Mouse (Mus musculus) heart, postnatal 0 days (tissue): ENCODE measurements around the gene Yes1. TPM values are rescaled to one million over a fixed set of nuclear protein-coding genes. Genes with fewer than 3 reads are reported as not detected.

Experiments
- ATAC-seq: fragments of 200-750 bp; cut with Nextera tagmentation; 2 replicates; pipeline ENCODE4 v1.8.0; 2017; ENCODE audit warnings: low read depth, moderate number of reproducible peaks, moderate library complexity; ENCODE audit not compliant: insufficient read depth
- DNase-seq: peaks from one replicate; pipeline ENCODE4 v3.0.0-alpha.2; 2016; ENCODE audit warnings: low spot score
- H3K27ac ChIP-seq: fragments of 300-500 bp; sonication (generic); 2 replicates; pipeline ENCODE4 v1.5.1; 2014; ENCODE audit warnings: low read depth, mild to moderate bottlenecking
- H3K27me3 ChIP-seq: fragments of 300-500 bp; sonication (generic); 2 replicates; pipeline ENCODE4 v1.6.1; 2014; ENCODE audit warnings: low read length, mixed read lengths; ENCODE audit not compliant: control insufficient read depth, insufficient read depth
- H3K36me3 ChIP-seq: fragments of 300-500 bp; sonication (generic); replicated peaks from 2 replicates; pipeline ENCODE4 v1.6.1; 2014; ENCODE audit warnings: low read length, mixed read lengths; ENCODE audit not compliant: control insufficient read depth, insufficient read depth
- H3K4me1 ChIP-seq: fragments of 300-500 bp; sonication (generic); 2 replicates; pipeline ENCODE4 v1.6.1; 2014; ENCODE audit warnings: antibody characterized with exemption; ENCODE audit not compliant: control insufficient read depth, insufficient read depth
- H3K4me2 ChIP-seq: fragments of 300-500 bp; sonication (generic); 2 replicates; pipeline ENCODE4 v1.6.1; 2014; ENCODE audit warnings: low read depth, mild to moderate bottlenecking, low read length, moderate library complexity
- H3K4me3 ChIP-seq: fragments of 300-500 bp; sonication (generic); 2 replicates; pipeline ENCODE4 v1.5.1; 2014; ENCODE audit warnings: low read depth, low read length
- H3K9ac ChIP-seq: fragments of 300-500 bp; sonication (generic); replicated peaks from 2 replicates; pipeline ENCODE4 v1.6.1; 2014; ENCODE audit warnings: low read depth, low read length, mixed read lengths
- H3K9me3 ChIP-seq: fragments of 300-500 bp; sonication (generic); replicated peaks from 2 replicates; pipeline ENCODE4 v1.6.1; 2016; ENCODE audit warnings: low read length; ENCODE audit not compliant: control insufficient read depth
- CTCF ChIP-seq: IDR thresholded peaks from 2 replicates; pipeline ENCODE4 v1.5.1; 2016; ENCODE audit warnings: antibody characterized with exemption, control low read depth, low read depth
- EP300 ChIP-seq: IDR thresholded peaks from 2 replicates; pipeline ENCODE4 v1.6.1; 2016; ENCODE audit warnings: antibody characterized with exemption, low read depth
- WGBS: fragments of 180-500 bp; shearing (Covaris S2); extraction: QIAGEN DNeasy Blood & Tissue Kit; methylation state at CpG from one replicate; pipeline ENCODE4 v1.1.7; 2014; 5-methylcytosine and 5-hydroxymethylcytosine counted together
- polyA plus RNA-seq: library from polyadenylated mRNA; unstranded; fragments of >200 nt; fragmentation: Nextera tagmentation; extraction: Ambion mirVana; gene quantifications from 2 replicates; pipeline ENCODE4 v1.2.1, GENCODE M21; 2015
- total RNA-seq: library from RNA; depleted of rRNA; stranded (reverse); fragments of >200 nt; gene quantifications from 2 replicates; pipeline ENCODE4 v1.2.3, GENCODE M21; 2014; ENCODE audit warnings: low replicate concordance; rRNA removed

The Yes1 gene
- total RNA-seq, result 22.6 and 24.5 TPM in 2 replicates
- 19.0 and 20.7 TPM in 2 replicates for polyA plus RNA-seq

- ATAC-seq, result peak; percentile 93
- under 1% methylated on average over 46 of the region's 69 CpGs for WGBS
- H3K9me3 ChIP-seq, result no peaks in the 10 kb centered on the region
- peak within 1 kb of the TSS; percentile 94 for H3K27ac ChIP-seq
- DNase-seq, result peak; percentile 89
- H3K4me2 ChIP-seq, result peak within 1 kb of the TSS; percentile 70
- TF ChIP-seq CTCF (peak; percentile 8; the same call in 1 of the 2 replicates), EP300 (no peak; the same call in 1 of the 2 replicates)
- peak within 1 kb of the TSS; percentile 90 for H3K4me3 ChIP-seq
- H3K4me1 ChIP-seq, result peaks cover 17% of the 10 kb centered on the region
- H3K27me3 ChIP-seq, result no peaks in the 10 kb centered on the region
- peak within 1 kb of the TSS; percentile 95 for H3K9ac ChIP-seq
- H3K36me3 ChIP-seq, result no peaks in the 10 kb centered on the region
Measured at GRCm38 (mm10) chr5:32610801-32611340, at the start of gene Yes1. TSS of gene Yes1 (plus strand) at chr5:32611171.

- no peaks in the 10 kb centered on the region for H3K9me3 ChIP-seq
- TF ChIP-seq EP300, result no peak
- TF ChIP-seq CTCF, result no peak
- ATAC-seq, result no peak
Measured at GRCm38 (mm10) chr5:32564697-32565096, 46.3 kb upstream of the Yes1 start.

GRCm38 (mm10) chr5:32571802-32572201, 39.2 kb upstream of the Yes1 start:
- Histone ChIP-seq H3K4me3 (no peak overlapping the region), H3K4me2 (no peak overlapping the region), H3K27me3 (no peaks in the 10 kb centered on the region), H3K36me3 (no peaks in the 10 kb centered on the region), H3K4me1 (no peaks in the 10 kb centered on the region), H3K9me3 (no peaks in the 10 kb centered on the region), H3K27ac (no peak overlapping the region), H3K9ac (no peak overlapping the region)
- no peak for ATAC-seq
- no peak for DNase-seq
- TF ChIP-seq CTCF (no peak), EP300 (no peak)
- WGBS, result 62% methylated on average over 5 of the region's 5 CpGs

More at GRCm38 (mm10) chr5:32564697-32565096, 46.3 kb upstream of the Yes1 start:
- Histone ChIP-seq H3K27me3 (no peaks in the 10 kb centered on the region), H3K4me1 (no peaks in the 10 kb centered on the region), H3K4me2 (no peak overlapping the region), H3K36me3 (no peaks in the 10 kb centered on the region), H3K4me3 (no peak overlapping the region), H3K27ac (no peak overlapping the region), H3K9ac (no peak overlapping the region)
- 9% methylated on average over 1 of the region's 1 CpGs for WGBS
- no peak for DNase-seq

GRCm38 (mm10) chr5:32588136-32588535, 22.8 kb upstream of the Yes1 start:
- 10% methylated on average over 5 of the region's 5 CpGs for WGBS
- Histone ChIP-seq H3K4me1 (no peaks in the 10 kb centered on the region), H3K9ac (no peak overlapping the region), H3K27me3 (no peaks in the 10 kb centered on the region), H3K9me3 (no peaks in the 10 kb centered on the region), H3K4me2 (no peak overlapping the region), H3K4me3 (no peak overlapping the region), H3K36me3 (no peaks in the 10 kb centered on the region), H3K27ac (no peak overlapping the region)
- TF ChIP-seq EP300 (no peak), CTCF (peak; percentile 83)
- DNase-seq (peak; percentile 62), ATAC-seq (peak; percentile 20; the same call in 1 of the 2 replicates)

GRCm38 (mm10) chr5:32593793-32594192, 17.2 kb upstream of the Yes1 start:
- WGBS, result 13% methylated on average over 4 of the region's 4 CpGs
- no peak for ATAC-seq
- DNase-seq, result peak; percentile 32
- Histone ChIP-seq H3K4me1 (no peaks in the 10 kb centered on the region), H3K4me3 (no peak overlapping the region), H3K9ac (no peak overlapping the region), H3K27me3 (no peaks in the 10 kb centered on the region), H3K9me3 (no peaks in the 10 kb centered on the region), H3K36me3 (no peaks in the 10 kb centered on the region), H3K4me2 (no peak overlapping the region; the same call in 1 of the 2 replicates), H3K27ac (no peak overlapping the region)
- peak; percentile 61 for TF ChIP-seq CTCF
- no peak for TF ChIP-seq EP300

- H3K9me3 ChIP-seq, result no peaks in the 10 kb centered on the region
- no peak overlapping the region for H3K4me3 ChIP-seq
- 50% methylated on average over 5 of the region's 5 CpGs for WGBS
- peak; percentile 42 for DNase-seq
- H3K27ac ChIP-seq, result peak overlapping the region; percentile 79
- no peak overlapping the region for H3K9ac ChIP-seq
- no peak overlapping the region; the same call in 1 of the 2 replicates for H3K4me2 ChIP-seq
- no peaks in the 10 kb centered on the region for H3K27me3 ChIP-seq
- no peaks in the 10 kb centered on the region for H3K4me1 ChIP-seq
- H3K36me3 ChIP-seq, result no peaks in the 10 kb centered on the region
- TF ChIP-seq CTCF (no peak), EP300 (peak; percentile 80; the same call in 1 of the 2 replicates)
- ATAC-seq, result peak; percentile 71
Measured at GRCm38 (mm10) chr5:32594358-32594757, 16.6 kb upstream of the Yes1 start.
